Mouse (Mus musculus) forebrain, postnatal 0 days (tissue): ENCODE results near the gene Iyd. TPM values are rescaled to one million over a fixed set of nuclear protein-coding genes. Genes with fewer than 3 reads are reported as not detected.
"Not testable (repeated sequence)": the region's sequence is repeated elsewhere in the genome, so short reads cannot be mapped to it uniquely, and the experiment has no call there.

ENCODE experiments used
- ATAC-seq: fragments of 200-750 bp; cut with Nextera tagmentation; 2 replicates; pipeline ENCODE4 v1.8.0; 2017; ENCODE audit warnings: mild to moderate bottlenecking, moderate library complexity
- DNase-seq: peaks from one replicate; pipeline ENCODE4 v3.0.0-alpha.2; 2015
- H3K27ac ChIP-seq: fragments of 300-500 bp; sonication (generic); 2 replicates; pipeline ENCODE4 v1.5.1; 2014; ENCODE audit warnings: low read depth, mild to moderate bottlenecking, antibody characterized with exemption, low read length, moderate library complexity, mixed read lengths
- H3K27me3 ChIP-seq: fragments of 300-500 bp; sonication (generic); 2 replicates; pipeline ENCODE4 v1.6.1; 2014; ENCODE audit warnings: mild to moderate bottlenecking, low read length, mixed read lengths; ENCODE audit not compliant: insufficient read depth
- H3K36me3 ChIP-seq: fragments of 300-500 bp; sonication (generic); 2 replicates; pipeline ENCODE4 v1.6.1; 2014; ENCODE audit warnings: mild to moderate bottlenecking, moderate library complexity; ENCODE audit not compliant: insufficient read depth
- H3K4me1 ChIP-seq: fragments of 300-500 bp; sonication (generic); 2 replicates; pipeline ENCODE4 v1.6.1; 2014; ENCODE audit warnings: antibody characterized with exemption; ENCODE audit not compliant: insufficient read depth
- H3K4me2 ChIP-seq: fragments of 300-500 bp; sonication (generic); 2 replicates; pipeline ENCODE4 v1.6.1; 2014; ENCODE audit warnings: low read depth, mild to moderate bottlenecking, moderate library complexity
- H3K4me3 ChIP-seq: fragments of 300-500 bp; sonication (generic); 2 replicates; pipeline ENCODE4 v1.5.1; 2014; ENCODE audit warnings: low read depth, low read length, mixed read lengths
- H3K9ac ChIP-seq: fragments of 300-500 bp; sonication (generic); 2 replicates; pipeline ENCODE4 v1.6.1; 2014; ENCODE audit warnings: mild to moderate bottlenecking
- H3K9me3 ChIP-seq: fragments of 300-500 bp; sonication (generic); 2 replicates; pipeline ENCODE4 v1.6.1; 2016; ENCODE audit warnings: low read length
- CTCF ChIP-seq: sonication (generic); IDR thresholded peaks from 2 replicates; pipeline ENCODE4 v1.5.1; 2016; ENCODE audit warnings: antibody characterized with exemption, control low read depth, low read depth
- WGBS: fragments of 180-500 bp; shearing (Covaris S2); extraction: QIAGEN DNeasy Blood & Tissue Kit; methylation state at CpG from one replicate; pipeline ENCODE4 v1.1.7; 2014; 5-methylcytosine and 5-hydroxymethylcytosine counted together
- polyA plus RNA-seq: library from polyadenylated mRNA; unstranded; fragments of >200 nt; fragmentation: Nextera tagmentation; extraction: Ambion mirVana; gene quantifications from 2 replicates; pipeline ENCODE4 v1.2.1, GENCODE M21; 2015
- total RNA-seq: library from RNA; depleted of rRNA; stranded (reverse); fragments of >200 nt; gene quantifications from 2 replicates; pipeline ENCODE4 v1.2.3, GENCODE M21; 2014; rRNA removed

Iyd gene
- total RNA-seq (0.81 and 1.2 TPM in 2 replicates), polyA plus RNA-seq (0.47 and 0.50 TPM in 2 replicates)

- Histone ChIP-seq H3K9ac (no peak within 1 kb of the TSS), H3K9me3 (no peaks in the 10 kb centered on the region), H3K36me3 (no peaks in the 10 kb centered on the region), H3K27ac (no peak within 1 kb of the TSS), H3K27me3 (no peaks in the 10 kb centered on the region), H3K4me3 (no peak within 1 kb of the TSS), H3K4me2 (no peak within 1 kb of the TSS), H3K4me1 (no peaks in the 10 kb centered on the region)
- ATAC-seq: no peak
- DNase-seq: no peak
- no peak for TF ChIP-seq CTCF
- WGBS: 77% methylated on average over 16 of the region's 16 CpGs
These were observed at the start of gene Iyd for GRCm38 (mm10) chr10:3540003-3540827. TSS of gene Iyd (plus strand) at chr10:3540240.

- Histone ChIP-seq H3K27me3 (no peaks in the 10 kb centered on the region), H3K9me3 (no peaks in the 10 kb centered on the region), H3K4me2 (no peak overlapping the region), H3K4me3 (no peak overlapping the region), H3K4me1 (no peaks in the 10 kb centered on the region), H3K27ac (peak overlapping the region; percentile 40; the same call in 1 of the 2 replicates), H3K36me3 (no peaks in the 10 kb centered on the region), H3K9ac (no peak overlapping the region)
- peak; percentile 67 for ATAC-seq
- 45% methylated on average over 2 of the region's 2 CpGs for WGBS
- peak; percentile 66 for DNase-seq
- no peak for TF ChIP-seq CTCF
These were observed 43.2 kb upstream of the Iyd start for GRCm38 (mm10) chr10:3496791-3497190.

- not testable (repeated sequence) for H3K27ac ChIP-seq, ATAC-seq, DNase-seq, H3K9ac ChIP-seq, H3K4me1 ChIP-seq, H3K4me3 ChIP-seq, H3K36me3 ChIP-seq, H3K27me3 ChIP-seq, H3K4me2 ChIP-seq, H3K9me3 ChIP-seq
- WGBS: 87% methylated on average over 6 of the region's 6 CpGs
These were observed 39.2 kb upstream of the Iyd start for GRCm38 (mm10) chr10:3500846-3501245.

GRCm38 (mm10) chr10:3507484-3508221, 32.4 kb upstream of the Iyd start:
- 37% methylated on average over 8 of the region's 8 CpGs for WGBS
- H3K9ac ChIP-seq: no peak overlapping the region
- H3K36me3 ChIP-seq: no peaks in the 10 kb centered on the region
- no peak overlapping the region for H3K27ac ChIP-seq
- no peak overlapping the region for H3K4me3 ChIP-seq
- no peak for TF ChIP-seq CTCF
- ATAC-seq (peak; percentile 51), DNase-seq (peak; percentile 79)
- H3K4me2 ChIP-seq: no peak overlapping the region
- H3K4me1 ChIP-seq: 0 out of 2 replicates have a peak, but pooled peaks cover 4% of the 10 kb centered on the region
- no peaks in the 10 kb centered on the region for H3K9me3 ChIP-seq
- H3K27me3 ChIP-seq: no peaks in the 10 kb centered on the region

GRCm38 (mm10) chr10:3508222-3508588, 31.8 kb upstream of the Iyd start:
- no peak for ATAC-seq
- H3K27ac ChIP-seq: no peak overlapping the region
- H3K27me3 ChIP-seq: no peaks in the 10 kb centered on the region
- H3K36me3 ChIP-seq: no peaks in the 10 kb centered on the region
- no peaks in the 10 kb centered on the region for H3K9me3 ChIP-seq
- no peak overlapping the region for H3K4me2 ChIP-seq
- 0 out of 2 replicates have a peak, but pooled peaks cover 4% of the 10 kb centered on the region for H3K4me1 ChIP-seq
- no peak overlapping the region for H3K4me3 ChIP-seq
- no peak overlapping the region for H3K9ac ChIP-seq
- no peak for DNase-seq
- WGBS: 57% methylated on average over 2 of the region's 2 CpGs
- no peak for TF ChIP-seq CTCF

GRCm38 (mm10) chr10:3508746-3509145, 31.3 kb upstream of the Iyd start:
- Histone ChIP-seq H3K4me2 (no peak overlapping the region), H3K9me3 (no peaks in the 10 kb centered on the region), H3K4me1 (0 out of 2 replicates have a peak, but pooled peaks cover 4% of the 10 kb centered on the region), H3K27me3 (no peaks in the 10 kb centered on the region), H3K4me3 (no peak overlapping the region), H3K27ac (no peak overlapping the region), H3K36me3 (no peaks in the 10 kb centered on the region), H3K9ac (no peak overlapping the region)
- ATAC-seq (no peak), DNase-seq (no peak)
- no peak for TF ChIP-seq CTCF
- 55% methylated on average over 2 of the region's 2 CpGs for WGBS
